Mouse (Mus musculus) ZHBTc4 (cell line): ENCODE measurements around the gene Olfr1023.

Experiments used
- DNase-seq: peaks from one replicate; pipeline ENCODE4 v3.0.0-alpha.2; 2011; ENCODE audit warnings: low read depth, low spot score

Olfr1023 gene

DNA sequence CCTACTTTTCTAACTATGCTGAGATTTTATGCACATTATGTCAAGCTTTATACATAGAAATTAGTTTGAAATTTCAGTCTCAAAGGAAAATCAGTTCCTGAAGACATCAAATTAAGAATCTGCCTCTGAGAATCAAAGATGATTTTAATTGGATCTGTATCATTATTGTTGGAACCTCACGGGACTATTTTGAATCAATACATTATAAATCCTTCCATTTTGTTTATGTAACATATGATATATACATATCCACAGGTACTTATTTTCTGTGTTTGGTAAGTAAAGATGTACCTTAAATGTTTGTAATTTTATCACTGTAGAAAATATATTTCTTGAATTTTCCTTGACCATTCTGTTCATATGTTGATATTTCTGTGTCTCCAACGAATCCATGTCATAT lies at the start of gene Olfr1023:
TSS of gene Olfr1023 (plus strand) at position 301 of the 400 bp plus-strand sequence.
- DNase-seq = no peak

GRCm38 (mm10) chr2:85845383-85845782 lies 40.1 kb upstream of the Olfr1023 start, which contains the start of gene Olfr1019:
Gene Olfr1019 (minus strand): TSS chr2:85845483.
- DNase-seq = no peak

DNA sequence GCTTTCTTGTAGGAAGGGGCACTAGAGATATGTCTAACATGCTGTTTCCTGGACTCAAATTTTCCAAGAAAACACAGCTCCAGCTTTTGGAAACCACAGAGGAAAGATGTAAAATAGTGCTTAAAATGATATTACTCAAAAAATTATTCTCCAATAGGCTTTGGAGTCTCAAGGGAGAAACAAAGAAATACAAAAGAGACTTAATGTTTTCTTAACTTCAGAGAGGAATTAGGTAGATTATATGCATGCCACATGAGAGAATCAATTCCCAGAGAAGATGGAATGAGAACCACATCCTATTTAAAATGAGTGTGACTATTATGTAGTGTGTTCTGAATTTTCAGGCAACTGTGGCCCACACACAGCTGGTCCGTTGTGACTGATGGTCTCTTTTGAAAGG lies 38.7 kb upstream of the Olfr1023 start, which contains the start of gene Olfr1020:
TSS of gene Olfr1020 (plus strand) at position 301 of the 400 bp plus-strand sequence.
- no peak for DNase-seq

- DNase-seq = no peak
Measured at GRCm38 (mm10) chr2:85868294-85868693, 17.1 kb upstream of the Olfr1023 start, which contains the start of gene Olfr1022. Gene Olfr1022 (plus strand): TSS chr2:85868594.

GRCm38 (mm10) chr2:85904952-85905351 lies 19.5 kb downstream of the Olfr1023 start, which contains the start of gene Olfr1024:
Gene Olfr1024 (minus strand): TSS chr2:85905052.
- DNase-seq = no peak

- no peak for DNase-seq
Measured at GRCm38 (mm10) chr2:85913197-85913596, 27.8 kb downstream of the Olfr1023 start.

DNA sequence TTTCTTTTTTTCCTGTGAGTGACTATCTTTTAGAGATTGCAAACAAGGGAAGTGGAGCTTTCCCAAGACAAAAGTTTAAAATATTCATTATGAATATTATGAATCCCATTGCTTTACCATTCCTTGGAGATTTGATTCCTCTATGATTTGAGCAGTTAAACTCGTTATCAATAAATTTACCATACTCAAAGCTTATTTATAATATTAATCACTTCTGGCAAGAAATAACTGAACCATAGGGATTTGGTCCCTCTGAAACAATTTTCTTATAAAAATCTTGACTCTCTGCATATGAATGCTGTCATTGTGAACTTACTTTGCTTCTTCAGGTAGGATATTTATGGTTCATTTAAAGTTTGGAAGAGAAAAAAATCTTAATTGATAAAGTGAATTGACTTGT lies 29.5 kb downstream of the Olfr1023 start, which contains the start of gene Olfr1025-ps1:
TSS of gene Olfr1025-ps1 (plus strand) at position 301 of the 400 bp plus-strand sequence.
- no peak for DNase-seq

- DNase-seq = no peak
Measured at GRCm38 (mm10) chr2:85921258-85921657, 35.8 kb downstream of the Olfr1023 start, which contains the start of gene Olfr1026. Gene Olfr1026 (plus strand): TSS chr2:85921558.
